Mouse (Mus musculus): ENCODE data around the gene Rere. TPM values are rescaled to one million over a fixed set of nuclear protein-coding genes. Genes with fewer than 3 reads are reported as not detected.

The Rere gene
- total RNA-seq, 2 experiments from 2014 or later, result 85.3 to 88.9 TPM

GRCm38 (mm10) chr4:150572104-150572691 lies 290.8 kb downstream of the Rere start:
- intact Hi-C loops (cut with DNase I), result no loop called here
- DNase-seq (ENCODE audit: extremely low spot score in 1 of 2, low spot score in 2 of 2), result no peak

GRCm38 (mm10) chr4:150572938-150573337 lies 291.5 kb downstream of the Rere start:
- intact Hi-C loops (cut with DNase I), result no loop called here
- no peak for DNase-seq (ENCODE audit: extremely low spot score in 1 of 2, low spot score in 2 of 2)

- intact Hi-C loops (cut with DNase I), result loop anchor here (5.0 kb wide), 1 partner anchor 37 kb away; no protein-coding TSS in a partner anchor
- DNase-seq (ENCODE audit: extremely low spot score in 1 of 2, low spot score in 2 of 2), result no peak
Observed at GRCm38 (mm10) chr4:150575363-150576092, 294.1 kb downstream of the Rere start.

- intact Hi-C loops (cut with DNase I), result loop anchor here (5.0 kb wide), 1 partner anchor 36 kb away; no protein-coding TSS in a partner anchor
- no peak for DNase-seq (ENCODE audit: extremely low spot score in 1 of 2, low spot score in 2 of 2)
Observed at GRCm38 (mm10) chr4:150576339-150576738, 294.9 kb downstream of the Rere start.

GRCm38 (mm10) chr4:150578021-150578420 lies 296.6 kb downstream of the Rere start:
- no peak for DNase-seq (ENCODE audit: extremely low spot score in 1 of 2, low spot score in 2 of 2)
- intact Hi-C loops (cut with DNase I), result loop anchor here (5.0 kb wide), 1 partner anchor 34 kb away; no protein-coding TSS in a partner anchor

GRCm38 (mm10) chr4:150581931-150582723 lies 300.7 kb downstream of the Rere start:
- intact Hi-C loops (cut with DNase I), result no loop called here
- DNase-seq (ENCODE audit: extremely low spot score in 1 of 2, low spot score in 2 of 2), result no peak

- peak; percentile 59 to 74 for DNase-seq (ENCODE audit: extremely low spot score in 1 of 2, low spot score in 2 of 2)
- intact Hi-C loops (cut with DNase I), result no loop called here
Observed at GRCm38 (mm10) chr4:150582966-150583776, 301.7 kb downstream of the Rere start.

GRCm38 (mm10) chr4:150583777-150584135 lies 302.3 kb downstream of the Rere start:
- DNase-seq (ENCODE audit: extremely low spot score in 1 of 2, low spot score in 2 of 2), result no peak
- intact Hi-C loops (cut with DNase I), result no loop called here

GRCm38 (mm10) chr4:150585800-150586199 lies 304.4 kb downstream of the Rere start:
- intact Hi-C loops (cut with DNase I), result no loop called here

GRCm38 (mm10) chr4:150586275-150586674 lies 304.8 kb downstream of the Rere start:
- DNase-seq (ENCODE audit: extremely low spot score in 1 of 2, low spot score in 2 of 2), result no peak
- intact Hi-C loops (cut with DNase I), result no loop called here

More at GRCm38 (mm10) chr4:150585800-150586199, 304.4 kb downstream of the Rere start:
- DNase-seq (ENCODE audit: extremely low spot score in 1 of 2, low spot score in 2 of 2), result no peak

- DNase-seq (ENCODE audit: extremely low spot score in 1 of 2, low spot score in 2 of 2), result no peak
- intact Hi-C loops (cut with DNase I), result no loop called here
Observed at GRCm38 (mm10) chr4:150587597-150588299, 306.3 kb downstream of the Rere start.

- no peak for DNase-seq (ENCODE audit: extremely low spot score in 1 of 2, low spot score in 2 of 2)
- intact Hi-C loops (cut with DNase I), result no loop called here
Observed at GRCm38 (mm10) chr4:150588300-150588621, 306.8 kb downstream of the Rere start.

- DNase-seq (ENCODE audit: extremely low spot score in 1 of 2, low spot score in 2 of 2), result no peak
- intact Hi-C loops (cut with DNase I), result no loop called here
Observed at GRCm38 (mm10) chr4:150590621-150591282, 309.3 kb downstream of the Rere start.

GRCm38 (mm10) chr4:150591602-150592001 lies 310.2 kb downstream of the Rere start:
- DNase-seq (ENCODE audit: extremely low spot score in 1 of 2, low spot score in 2 of 2), result no peak
- intact Hi-C loops (cut with DNase I), result no loop called here

GRCm38 (mm10) chr4:150592087-150592486 lies 310.6 kb downstream of the Rere start:
- intact Hi-C loops (cut with DNase I), result no loop called here
- DNase-seq (ENCODE audit: extremely low spot score in 1 of 2, low spot score in 2 of 2), result no peak

- no peak for DNase-seq (ENCODE audit: extremely low spot score in 1 of 2, low spot score in 2 of 2)
- intact Hi-C loops (cut with DNase I), result no loop called here
Observed at GRCm38 (mm10) chr4:150593473-150594217, 312.2 kb downstream of the Rere start.

- intact Hi-C loops (cut with DNase I), result no loop called here
- DNase-seq (ENCODE audit: extremely low spot score in 1 of 2, low spot score in 2 of 2), result no peak
Observed at GRCm38 (mm10) chr4:150594298-150594829, 312.9 kb downstream of the Rere start.
